Mouse (Mus musculus) embryonic facial prominence, embryonic 15.5 days (tissue): ENCODE results near the gene Gm8332. TPM values are rescaled to one million over a fixed set of nuclear protein-coding genes. Genes with fewer than 3 reads are reported as not detected.
"Not testable (repeated sequence)": the region's sequence is repeated elsewhere in the genome, so short reads cannot be mapped to it uniquely, and the experiment has no call there.

Source experiments
- ATAC-seq: fragments of 200-750 bp; cut with Nextera tagmentation; 2 replicates; pipeline ENCODE4 v1.8.0; 2017; ENCODE audit warnings: low read depth, moderate TSS enrichment; ENCODE audit not compliant: insufficient number of reproducible peaks, low FRiP score, low TSS enrichment
- H3K27ac ChIP-seq: fragments of 300-500 bp; sonication (generic); replicated peaks from 2 replicates; pipeline ENCODE4 v1.5.1; 2015; ENCODE audit warnings: mild to moderate bottlenecking, inconsistent platforms
- H3K27me3 ChIP-seq: fragments of 300-500 bp; sonication (generic); 2 replicates; pipeline ENCODE4 v1.6.1; 2015; ENCODE audit warnings: inconsistent platforms
- H3K36me3 ChIP-seq: fragments of 300-500 bp; sonication (generic); 2 replicates; pipeline ENCODE4 v1.6.1; 2015; ENCODE audit warnings: mild to moderate bottlenecking, inconsistent platforms
- H3K4me1 ChIP-seq: fragments of 300-500 bp; sonication (generic); 2 replicates; pipeline ENCODE4 v1.6.1; 2015; ENCODE audit warnings: inconsistent platforms
- H3K4me2 ChIP-seq: fragments of 300-500 bp; sonication (generic); replicated peaks from 2 replicates; pipeline ENCODE4 v1.6.1; 2015; ENCODE audit warnings: mild to moderate bottlenecking, inconsistent platforms
- H3K4me3 ChIP-seq: fragments of 300-500 bp; sonication (generic); replicated peaks from 2 replicates; pipeline ENCODE4 v1.5.1; 2015; ENCODE audit warnings: mild to moderate bottlenecking, inconsistent platforms
- H3K9ac ChIP-seq: fragments of 300-500 bp; sonication (generic); 2 replicates; pipeline ENCODE4 v1.6.1; 2015; ENCODE audit warnings: inconsistent platforms
- H3K9me3 ChIP-seq: fragments of 300-500 bp; sonication (generic); replicated peaks from 2 replicates; pipeline ENCODE4 v1.6.1; 2016; ENCODE audit warnings: inconsistent platforms
- WGBS: fragments of 180-500 bp; shearing (Covaris S2); methylation state at CpG from one replicate; pipeline ENCODE4 v1.1.7; 2015; 5-methylcytosine and 5-hydroxymethylcytosine counted together
- polyA plus RNA-seq: library from polyadenylated mRNA; unstranded; fragments of >200 nt; fragmentation: Nextera tagmentation; extraction: Ambion mirVana; gene quantifications from 2 replicates; pipeline ENCODE4 v1.2.1, GENCODE M21; 2015

Gene Gm8332
- polyA plus RNA-seq = not detected in 2 replicates

DNA sequence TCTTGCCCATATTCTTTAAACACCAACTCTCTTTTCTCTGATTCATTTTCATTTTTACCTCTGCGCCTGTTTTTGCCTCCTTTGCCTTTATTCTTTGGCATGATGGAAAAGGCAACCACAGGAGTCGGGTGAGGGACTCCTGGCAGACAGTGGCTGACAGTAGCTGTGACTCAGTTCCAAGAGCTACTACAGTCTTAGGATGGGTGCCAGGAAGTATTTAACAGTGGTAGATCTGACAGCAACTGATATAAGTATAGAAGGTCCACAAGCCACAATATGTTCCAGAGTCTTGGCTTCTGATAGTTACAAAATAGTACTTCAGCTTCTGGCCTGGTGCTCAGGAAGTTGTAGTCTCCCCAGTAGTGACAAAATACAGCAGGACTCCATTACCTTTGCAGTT is at the start of gene Gm8332:
Gene Gm8332, minus strand, starts transcription at position 101 of the 400 bp plus-strand sequence.
- H3K4me2 ChIP-seq, ATAC-seq: not testable (repeated sequence)
- WGBS = 79% methylated on average over 1 of the region's 2 CpGs

DNA sequence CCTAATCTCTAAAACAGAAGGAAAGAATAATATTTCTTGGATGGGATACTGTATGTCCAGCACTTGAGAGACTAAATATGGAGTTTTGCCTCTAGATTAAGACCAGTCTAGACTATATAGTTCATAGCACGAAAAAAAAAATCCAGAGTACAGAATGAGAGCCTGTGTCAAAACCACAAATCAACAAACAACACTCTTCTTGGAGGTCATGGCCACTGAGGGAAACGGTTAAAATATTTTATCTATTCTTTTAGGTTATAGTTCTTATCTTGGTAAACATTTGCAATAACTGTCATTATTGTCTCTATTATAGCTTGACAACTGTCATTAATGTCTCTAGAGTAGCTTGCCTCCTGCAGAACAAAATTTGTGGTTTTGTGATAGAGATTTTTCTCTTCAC is 47.3 kb upstream of the Gm8332 start:
- H3K36me3 ChIP-seq, H3K4me1 ChIP-seq, H3K4me3 ChIP-seq, H3K4me2 ChIP-seq, ATAC-seq, H3K9me3 ChIP-seq, H3K27ac ChIP-seq, H3K9ac ChIP-seq, H3K27me3 ChIP-seq: not testable (repeated sequence)
- WGBS = 66% methylated on average over 2 of the region's 2 CpGs

More for the DNA sequence above, at the start of gene Gm8332:
- not testable (repeated sequence) for H3K9me3 ChIP-seq, H3K4me1 ChIP-seq, H3K36me3 ChIP-seq, H3K9ac ChIP-seq, H3K4me3 ChIP-seq, H3K27me3 ChIP-seq, H3K27ac ChIP-seq

GRCm38 (mm10) chr12:88293082-88293481 is 43.2 kb upstream of the Gm8332 start:
- H3K9me3 ChIP-seq, H3K4me1 ChIP-seq, ATAC-seq, H3K36me3 ChIP-seq, H3K27me3 ChIP-seq, H3K9ac ChIP-seq, H3K27ac ChIP-seq, H3K4me3 ChIP-seq, H3K4me2 ChIP-seq: not testable (repeated sequence)
- 63% methylated on average over 4 of the region's 4 CpGs for WGBS

DNA sequence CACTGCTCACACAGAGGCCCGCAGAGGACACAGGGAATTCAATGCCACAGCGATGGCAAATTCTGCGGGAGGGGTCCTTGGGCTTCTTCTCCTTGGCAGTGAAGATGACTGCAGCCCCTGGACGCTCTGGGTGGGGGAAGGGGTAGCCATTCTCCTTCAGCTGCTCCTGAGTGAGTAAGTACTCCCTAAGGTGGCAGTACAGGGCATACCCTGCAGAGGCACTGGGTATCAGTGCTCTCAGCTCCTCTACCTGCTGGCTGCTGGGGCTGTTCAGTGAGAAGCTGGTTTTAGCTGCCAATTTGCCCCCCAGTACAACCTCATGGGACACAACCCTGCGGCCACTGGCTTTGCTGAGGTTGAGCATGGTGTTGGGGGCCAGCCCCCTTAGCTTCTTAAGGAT is 35.3 kb upstream of the Gm8332 start:
- not testable (repeated sequence) for H3K4me3 ChIP-seq, H3K36me3 ChIP-seq, H3K4me2 ChIP-seq, H3K9ac ChIP-seq, H3K27ac ChIP-seq, ATAC-seq, H3K4me1 ChIP-seq, H3K27me3 ChIP-seq, H3K9me3 ChIP-seq
- WGBS = 84% methylated on average over 5 of the region's 5 CpGs

- WGBS = 83% methylated on average over 5 of the region's 5 CpGs
These were observed 24.5 kb upstream of the Gm8332 start, which contains the start of gene Gm5662 for GRCm38 (mm10) chr12:88274400-88274799. Gene Gm5662, minus strand, starts transcription at chr12:88274500.

GRCm38 (mm10) chr12:88257241-88257640 is 7.3 kb upstream of the Gm8332 start:
- Histone ChIP-seq H3K27ac (no peak overlapping the region), H3K27me3 (no peaks in the 10 kb centered on the region), H3K4me1 (no peaks in the 10 kb centered on the region), H3K4me2 (no peak overlapping the region), H3K4me3 (no peak overlapping the region), H3K9ac (no peak overlapping the region), H3K9me3 (no peaks in the 10 kb centered on the region), H3K36me3 (no peaks in the 10 kb centered on the region)
- 52% methylated on average over 1 of the region's 1 CpGs for WGBS
- ATAC-seq = no peak

More at GRCm38 (mm10) chr12:88274400-88274799, 24.5 kb upstream of the Gm8332 start, which contains the start of gene Gm5662:
- not testable (repeated sequence) for H3K27me3 ChIP-seq, H3K4me3 ChIP-seq, H3K9ac ChIP-seq, H3K36me3 ChIP-seq, H3K9me3 ChIP-seq, H3K4me2 ChIP-seq, ATAC-seq, H3K4me1 ChIP-seq, H3K27ac ChIP-seq

GRCm38 (mm10) chr12:88255917-88256316 is 6.0 kb upstream of the Gm8332 start:
- 64% methylated on average over 2 of the region's 2 CpGs for WGBS
- H3K4me3 ChIP-seq, H3K36me3 ChIP-seq, H3K4me2 ChIP-seq, H3K4me1 ChIP-seq, H3K27me3 ChIP-seq, H3K27ac ChIP-seq, H3K9ac ChIP-seq, ATAC-seq, H3K9me3 ChIP-seq: not testable (repeated sequence)

- not testable (repeated sequence) for H3K4me2 ChIP-seq, H3K4me3 ChIP-seq, ATAC-seq, H3K9ac ChIP-seq, H3K27me3 ChIP-seq, H3K4me1 ChIP-seq, H3K9me3 ChIP-seq, H3K27ac ChIP-seq, H3K36me3 ChIP-seq
These were observed 4.1 kb downstream of the Gm8332 start for GRCm38 (mm10) chr12:88245786-88246185.

GRCm38 (mm10) chr12:88242940-88243339 is 7.0 kb downstream of the Gm8332 start:
- not testable (repeated sequence) for H3K4me1 ChIP-seq, H3K4me3 ChIP-seq, ATAC-seq, H3K27ac ChIP-seq, H3K9me3 ChIP-seq, H3K4me2 ChIP-seq, H3K27me3 ChIP-seq, H3K9ac ChIP-seq, H3K36me3 ChIP-seq
- WGBS = 50% methylated on average over 1 of the region's 1 CpGs

DNA sequence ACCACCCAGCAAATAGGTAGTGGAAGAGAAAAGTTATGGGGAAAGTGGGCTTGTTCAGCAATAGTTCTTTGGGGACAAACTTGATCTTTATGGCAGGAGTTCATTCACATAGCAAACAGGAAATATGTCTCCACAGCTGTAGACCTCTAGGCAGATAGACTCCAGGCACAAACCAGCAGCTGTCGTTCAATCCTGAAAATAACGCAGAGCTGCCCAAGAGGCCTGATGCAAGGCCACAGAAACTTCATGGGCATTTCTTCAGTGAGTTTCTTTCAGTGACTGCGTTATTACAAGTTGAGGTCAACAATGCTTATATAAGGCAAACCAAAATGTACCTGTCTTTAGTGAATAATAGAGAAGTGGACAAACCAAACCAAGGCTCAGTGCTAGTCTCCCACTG is 30.5 kb downstream of the Gm8332 start:
- Histone ChIP-seq H3K4me1 (no peaks in the 10 kb centered on the region), H3K4me2 (no peak overlapping the region), H3K27me3 (no peaks in the 10 kb centered on the region), H3K36me3 (no peaks in the 10 kb centered on the region), H3K9me3 (no peaks in the 10 kb centered on the region), H3K9ac (no peak overlapping the region), H3K27ac (no peak overlapping the region), H3K4me3 (no peak overlapping the region)
- 86% methylated on average over 3 of the region's 3 CpGs for WGBS
- ATAC-seq = no peak

DNA sequence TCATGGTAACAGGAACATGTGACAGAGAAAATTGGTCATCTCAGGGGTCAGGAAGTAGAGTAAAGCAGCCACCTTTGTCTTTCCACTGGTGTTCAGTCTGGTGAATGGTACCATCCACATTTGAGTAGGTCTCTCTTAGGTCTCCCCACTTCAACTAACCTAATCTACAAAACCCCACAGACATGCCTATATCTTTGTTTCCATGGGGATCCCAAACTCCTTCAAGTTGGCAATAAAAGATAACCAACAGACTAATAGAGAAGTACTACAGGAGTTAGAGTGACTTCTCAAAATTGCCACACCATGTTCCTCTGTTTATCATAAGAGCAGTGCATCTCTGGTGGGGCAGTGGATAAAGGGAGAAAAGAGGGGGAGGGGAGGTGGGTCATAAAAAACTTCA is 31.8 kb downstream of the Gm8332 start:
- not testable (repeated sequence) for ATAC-seq, H3K4me2 ChIP-seq, H3K9ac ChIP-seq, H3K4me3 ChIP-seq, H3K27ac ChIP-seq, H3K36me3 ChIP-seq, H3K27me3 ChIP-seq, H3K4me1 ChIP-seq, H3K9me3 ChIP-seq

DNA sequence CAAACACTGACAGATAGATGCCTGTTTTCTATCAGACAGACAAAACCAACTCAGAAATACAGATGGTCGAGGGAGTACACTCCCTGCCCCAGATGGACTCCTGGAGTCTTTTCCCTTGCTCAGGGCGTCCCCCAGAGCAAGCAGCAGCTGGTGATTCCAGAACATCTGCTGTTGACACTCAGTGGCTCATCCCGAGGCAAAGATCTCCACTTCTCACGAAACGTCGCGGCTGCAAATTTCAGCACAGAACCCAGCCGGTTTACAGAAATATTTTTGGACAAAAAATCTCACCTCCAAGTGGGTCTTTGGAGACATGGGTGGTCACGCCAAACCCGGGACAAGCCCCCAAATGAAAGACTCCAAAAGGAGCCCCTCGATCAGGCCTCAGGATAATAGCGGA is 35.3 kb downstream of the Gm8332 start:
- Histone ChIP-seq H3K4me2 (no peak overlapping the region), H3K9ac (no peak overlapping the region), H3K4me3 (no peak overlapping the region), H3K9me3 (no peaks in the 10 kb centered on the region), H3K4me1 (no peaks in the 10 kb centered on the region), H3K27me3 (no peaks in the 10 kb centered on the region), H3K27ac (no peak overlapping the region), H3K36me3 (no peaks in the 10 kb centered on the region)
- no peak for ATAC-seq
- 81% methylated on average over 12 of the region's 12 CpGs for WGBS
